Mouse (Mus musculus) gastrocnemius, adult 2 months (tissue): ENCODE results near the gene Eif3a. TPM values are rescaled to one million over a fixed set of nuclear protein-coding genes. Genes with fewer than 3 reads are reported as not detected.

Experiments used
- DNase-seq: peaks from one replicate; pipeline ENCODE4 v3.0.0; 2022
- H3K27ac ChIP-seq: fragments of 200-600 bp; 2 replicates; pipeline ENCODE4 v1.8.1; 2022; ENCODE audit warnings: mild to moderate bottlenecking
- H3K4me3 ChIP-seq: fragments of 200-600 bp; 2 replicates; pipeline ENCODE4 v1.8.1; 2022; ENCODE audit warnings: mild to moderate bottlenecking, moderate library complexity
- CTCF ChIP-seq: fragments of 200-600 bp; IDR thresholded peaks from 2 replicates; pipeline ENCODE4 v1.8.1; 2022; ENCODE audit warnings: antibody characterized with exemption, mild to moderate bottlenecking, moderate library complexity
- intact Hi-C: fragments of 180-260 bp; cut with DNase I; formaldehyde crosslinking; loops from one replicate; pipeline ENCODE4 v1.15.1; 2025
- microRNA-seq: library from miRNA; unstranded; fragments of <30 nt; microRNA quantifications from one replicate; pipeline ENCODE4 v1.2.0, GENCODE M21; 2021
- total RNA-seq, 2 experiments: library from RNA; stranded (reverse); gene quantifications; 2 replicates each; pipeline ENCODE4 v1.2.3; 2021

Eif3a gene
- total RNA-seq, 2 experiments from 2014 or later, result 91.5 to 101 TPM

DNA sequence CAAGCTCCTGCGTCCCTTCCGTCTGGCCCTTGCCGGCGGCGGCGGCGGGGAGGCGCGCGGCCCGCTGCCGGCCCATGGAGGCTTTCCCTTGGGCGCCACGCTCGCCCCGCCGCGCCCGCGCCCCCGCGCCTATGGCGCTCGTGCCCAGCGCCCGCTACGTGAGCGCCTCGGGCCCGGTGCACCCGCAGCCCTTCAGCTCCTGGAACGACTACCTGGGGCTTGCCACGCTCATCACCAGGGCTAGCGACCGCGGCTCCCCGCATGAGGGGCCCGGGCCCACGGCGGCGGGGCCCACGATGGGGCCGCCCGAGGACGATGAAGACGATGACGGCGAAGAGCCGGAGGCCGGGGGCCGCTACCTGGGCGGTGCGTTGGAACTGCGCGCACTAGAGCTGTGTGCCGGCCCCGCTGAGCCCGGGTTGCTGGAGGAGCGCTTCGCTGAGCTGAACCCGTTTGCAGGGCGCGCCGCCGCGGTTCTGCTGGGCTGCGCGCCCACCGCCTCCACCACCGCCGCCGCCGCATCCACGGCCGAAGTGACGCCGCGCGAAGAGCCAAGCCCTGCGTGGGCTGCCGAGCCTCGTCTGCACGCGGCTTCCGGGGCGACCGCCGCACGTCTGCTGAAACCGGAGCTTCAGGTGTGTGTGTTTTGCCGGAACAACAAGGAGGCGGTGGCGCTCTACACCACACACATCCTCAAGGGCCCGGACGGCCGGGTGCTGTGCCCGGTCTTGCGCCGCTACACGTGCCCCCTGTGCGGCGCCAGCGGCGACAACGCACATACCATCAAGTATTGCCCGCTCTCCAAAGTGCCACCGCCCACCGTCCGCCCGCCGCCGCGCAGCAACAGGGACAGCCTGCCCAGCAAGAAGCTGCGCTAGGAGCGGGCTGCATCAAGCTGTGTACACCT is 34.0 kb downstream of the Eif3a start:
- intact Hi-C loops, result no loop called here
- Histone ChIP-seq H3K4me3 (peak overlapping the region; percentile 88), H3K27ac (no peak overlapping the region)
- DNase-seq, result peak; percentile 42
- no peak for TF ChIP-seq CTCF

DNA sequence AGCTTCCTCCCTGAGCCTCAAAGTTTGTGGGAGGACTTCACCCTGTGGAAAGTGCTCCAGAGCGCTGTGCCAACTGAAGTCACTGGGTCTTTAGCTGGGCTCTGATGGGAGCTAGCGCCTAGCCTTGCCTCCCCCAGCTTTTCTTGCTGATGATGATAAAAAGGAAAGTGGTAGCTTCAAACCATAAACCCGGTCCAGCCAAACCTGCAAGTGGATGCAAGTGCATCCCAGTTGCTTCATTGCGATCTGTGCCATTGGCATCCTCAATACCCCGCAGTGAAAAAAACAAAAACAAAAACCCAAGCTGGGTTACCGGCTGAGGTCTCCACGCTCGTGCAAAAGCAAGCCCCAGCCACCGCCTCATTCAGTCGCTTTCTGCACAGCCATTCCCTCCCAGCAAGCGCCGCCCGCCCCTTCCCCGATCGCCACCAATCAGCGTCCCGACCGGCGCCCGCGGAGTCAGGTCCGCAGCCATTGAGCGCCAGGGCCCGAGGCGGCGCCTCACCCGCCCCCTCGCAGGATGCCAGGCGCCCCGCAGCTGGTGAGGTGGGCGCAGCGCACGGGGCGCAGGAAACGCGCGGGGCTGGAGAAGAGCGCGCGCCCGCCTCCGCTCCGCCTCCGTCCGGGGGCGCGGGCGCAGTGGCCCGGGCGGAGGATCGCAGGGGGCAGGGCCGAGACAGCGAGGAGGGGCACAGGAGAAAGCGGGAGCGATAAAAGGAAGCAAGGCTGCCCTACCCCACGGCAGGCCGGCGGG is 34.8 kb downstream of the Eif3a start, which contains the start of gene Nanos1:
Nanos1 (plus strand) TSS at position 550 of the 754 bp plus-strand sequence.
- DNase-seq, result peak; percentile 92
- H3K4me3 ChIP-seq, result peak within 1 kb of the TSS; percentile 88
- intact Hi-C loops, result no loop called here
- no peak for TF ChIP-seq CTCF
- H3K27ac ChIP-seq, result no peak within 1 kb of the TSS

DNA sequence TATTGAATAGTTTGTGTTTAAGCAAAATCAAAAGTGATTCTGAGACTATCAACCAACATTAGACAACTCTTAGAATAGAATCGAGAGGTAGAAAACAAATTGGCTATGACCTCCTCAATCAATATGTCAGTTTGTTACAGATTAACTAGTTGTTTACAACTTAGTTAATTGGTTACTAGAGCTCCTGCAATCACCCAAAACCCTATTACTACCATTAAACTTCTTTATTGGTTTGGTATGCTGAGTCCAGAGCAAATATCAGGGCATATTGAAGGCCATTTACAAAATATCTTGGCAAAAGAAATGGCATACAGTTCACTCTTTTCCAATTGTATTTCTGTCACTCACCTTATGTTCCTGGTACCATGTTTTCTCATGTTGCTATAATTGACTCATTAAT is 42.7 kb downstream of the Eif3a start:
- no peak overlapping the region for H3K4me3 ChIP-seq
- intact Hi-C loops, result no loop called here
- TF ChIP-seq CTCF, result no peak
- no peak for DNase-seq
- no peak overlapping the region for H3K27ac ChIP-seq

DNA sequence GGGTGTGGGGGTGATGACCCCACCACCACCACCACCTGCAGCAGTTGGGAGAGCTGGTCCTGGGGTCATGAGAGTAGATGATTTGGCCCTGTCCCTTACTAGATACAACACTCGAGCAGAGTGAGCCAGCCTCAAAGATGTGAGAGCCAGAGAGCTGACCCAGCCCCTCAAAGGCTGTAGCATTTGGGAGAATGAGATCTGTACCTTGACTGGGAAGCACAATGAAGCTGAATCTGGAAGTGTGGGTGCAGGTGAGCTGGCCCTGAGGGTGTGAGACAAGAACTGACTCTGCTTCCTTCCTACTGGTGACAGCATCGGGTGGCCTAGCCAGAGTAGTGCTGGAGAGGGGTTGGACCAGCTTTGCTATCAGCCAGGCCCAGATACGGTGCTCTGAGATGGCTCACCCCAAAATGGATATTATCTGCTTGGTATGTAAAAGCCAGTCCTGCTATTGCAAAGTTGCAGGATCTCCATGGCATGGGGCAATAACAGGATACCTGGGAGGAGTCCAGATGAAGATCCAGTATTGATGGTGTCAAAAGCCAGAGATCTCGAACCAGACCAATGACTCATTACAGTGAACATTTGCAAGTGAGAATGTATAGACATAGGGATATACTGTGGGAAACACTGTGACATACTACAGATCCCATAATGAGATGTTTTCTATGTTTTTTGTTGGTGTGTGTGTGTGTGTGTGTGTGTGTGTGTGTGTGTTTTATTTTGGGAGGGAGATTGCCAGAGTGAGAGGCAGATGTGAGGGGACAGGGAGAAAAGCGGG is 46.5 kb downstream of the Eif3a start:
- no peak overlapping the region for H3K27ac ChIP-seq
- intact Hi-C loops, result no loop called here
- no peak overlapping the region for H3K4me3 ChIP-seq
- no peak for TF ChIP-seq CTCF
- DNase-seq, result no peak

DNA sequence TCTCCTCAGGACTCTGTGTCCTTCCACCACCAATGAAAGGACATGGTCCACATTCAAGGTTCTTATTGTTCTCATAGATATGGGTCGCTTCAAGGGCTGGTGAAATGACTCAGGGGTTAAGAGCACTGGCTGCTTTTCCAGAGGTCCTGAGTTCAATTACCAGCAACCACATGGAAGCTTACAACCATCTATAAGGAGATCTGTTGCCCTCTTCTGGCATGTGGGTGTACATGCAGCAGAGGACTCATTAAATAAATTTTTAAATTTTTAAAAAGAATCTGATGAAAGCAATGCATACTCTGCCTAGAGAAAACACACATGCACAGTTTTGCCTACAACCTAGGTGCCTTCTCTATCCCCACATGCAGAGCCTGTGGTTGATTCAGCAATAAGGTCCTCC is 49.9 kb downstream of the Eif3a start:
- DNase-seq, result no peak
- Histone ChIP-seq H3K4me3 (no peak overlapping the region), H3K27ac (no peak overlapping the region)
- TF ChIP-seq CTCF, result no peak
- intact Hi-C loops, result no loop called here

DNA sequence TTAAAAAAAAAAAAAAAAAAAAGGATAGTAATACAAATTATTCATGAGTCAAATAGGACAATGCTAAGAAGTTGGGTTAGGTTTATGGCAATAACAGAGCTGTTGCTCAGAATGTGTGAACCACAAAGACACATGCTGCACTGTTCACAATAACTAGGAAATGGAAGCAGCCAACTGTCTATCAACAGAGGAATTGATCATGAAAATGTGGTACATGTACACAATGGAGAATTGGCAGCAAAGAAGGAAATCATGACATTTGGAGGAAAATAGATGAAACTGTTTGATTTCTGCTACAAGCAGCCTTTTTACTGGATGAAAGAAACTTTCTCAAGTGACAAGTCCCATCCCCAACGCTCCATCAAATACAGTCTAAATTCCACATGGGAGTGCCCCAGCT is 58.5 kb downstream of the Eif3a start:
- Histone ChIP-seq H3K27ac (no peak overlapping the region), H3K4me3 (no peak overlapping the region)
- no peak for TF ChIP-seq CTCF
- intact Hi-C loops, result no loop called here
- DNase-seq, result no peak

DNA sequence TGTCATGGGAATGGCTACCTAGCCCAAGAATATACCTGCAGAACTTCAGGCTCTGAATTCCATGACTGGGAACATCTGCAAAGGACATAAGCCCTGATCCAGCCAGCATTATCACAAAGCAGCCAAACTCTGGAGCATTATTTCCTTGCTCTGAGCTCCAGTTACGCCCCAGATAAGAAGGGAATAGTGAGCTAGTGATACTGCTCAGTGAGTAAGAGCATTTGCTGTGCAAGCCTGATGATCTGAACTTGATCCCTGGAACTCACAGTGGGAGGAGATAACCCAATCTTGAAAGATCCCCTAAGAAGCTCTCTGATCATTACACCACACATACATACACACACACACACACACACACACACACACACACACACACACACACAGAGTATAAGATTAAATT is 59.2 kb downstream of the Eif3a start:
- H3K4me3 ChIP-seq, result no peak overlapping the region
- TF ChIP-seq CTCF, result no peak
- no peak overlapping the region for H3K27ac ChIP-seq
- DNase-seq, result no peak
- intact Hi-C loops, result no loop called here

DNA sequence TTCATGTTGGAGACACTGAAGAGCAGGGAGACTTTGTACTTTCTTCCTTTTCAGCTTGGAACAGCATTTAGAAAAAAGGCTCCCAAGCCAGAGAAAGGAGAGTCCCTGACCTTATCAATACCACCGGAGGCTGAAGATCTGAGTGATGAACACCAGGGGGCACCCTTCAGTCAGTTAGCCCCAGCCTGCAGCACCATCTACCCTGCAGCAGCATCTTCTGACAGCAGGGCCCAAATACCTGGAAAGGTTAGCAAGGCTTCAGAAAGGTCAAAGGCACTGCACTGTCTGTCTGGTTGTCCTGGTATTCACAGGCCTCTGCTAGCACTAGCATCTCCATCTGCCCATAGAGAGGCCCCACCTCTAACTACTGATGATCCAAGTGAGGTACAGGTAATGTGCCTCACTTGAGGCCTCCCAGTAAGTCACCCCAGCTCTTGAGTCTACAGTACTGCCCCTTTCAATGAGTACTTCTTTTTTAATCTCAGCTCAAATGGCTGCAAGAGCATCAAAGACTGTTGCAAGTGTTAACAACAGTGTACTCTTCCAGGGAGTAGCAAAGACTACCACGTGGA is 60.1 kb downstream of the Eif3a start:
- DNase-seq, result peak; percentile 18
- H3K4me3 ChIP-seq, result no peak overlapping the region
- no peak overlapping the region for H3K27ac ChIP-seq
- intact Hi-C loops, result no loop called here
- TF ChIP-seq CTCF, result peak; percentile 68

DNA sequence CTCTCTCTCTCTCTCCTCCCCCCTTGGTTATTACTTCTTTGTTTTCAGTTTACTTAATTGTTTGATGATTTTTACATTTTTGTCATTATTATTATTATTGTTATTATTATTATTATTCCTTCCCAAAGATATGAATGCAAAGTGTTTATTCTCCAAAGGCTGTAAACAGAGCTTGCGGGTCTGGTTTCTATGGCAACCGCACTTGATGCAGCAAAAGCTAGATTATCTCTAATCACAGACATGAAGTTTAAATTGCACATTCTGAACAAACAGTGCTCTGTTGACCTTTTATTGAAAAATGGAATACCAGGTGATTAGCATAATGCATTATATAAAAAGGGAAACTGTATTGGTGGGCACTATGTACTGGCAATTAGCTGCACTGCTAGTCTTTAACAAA is 74.1 kb downstream of the Eif3a start:
- intact Hi-C loops, result no loop called here
- DNase-seq, result no peak
- Histone ChIP-seq H3K27ac (no peak overlapping the region), H3K4me3 (no peak overlapping the region)
- TF ChIP-seq CTCF, result no peak

DNA sequence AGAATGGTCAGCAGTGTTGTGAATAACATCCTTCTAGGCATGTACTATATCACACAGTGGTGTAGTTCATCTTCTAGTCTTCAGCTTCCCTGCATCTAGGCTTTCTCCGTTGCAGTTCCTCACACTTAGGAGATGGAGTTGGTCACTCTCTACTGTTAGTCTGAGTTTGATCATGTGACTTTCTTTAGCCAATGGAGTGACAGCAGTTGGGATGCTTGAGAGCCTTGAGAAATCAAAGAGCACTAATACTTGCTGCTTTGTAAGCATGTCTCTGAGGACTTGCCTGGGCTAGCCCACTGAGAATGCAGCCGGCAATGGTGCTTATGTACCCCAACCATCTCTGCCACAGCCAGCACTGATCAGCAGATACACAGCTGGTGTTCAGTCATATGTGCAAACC is 77.9 kb downstream of the Eif3a start:
- Histone ChIP-seq H3K27ac (no peak overlapping the region), H3K4me3 (no peak overlapping the region)
- intact Hi-C loops, result no loop called here
- no peak for DNase-seq
- TF ChIP-seq CTCF, result no peak

Small RNA genes lying within 50 kb of the gene (microRNA-seq; reads per million reads assigned to microRNA genes)
- not detected for gene mmu-mir-3084-1

Other genes starting within 250 kb of the Eif3a start
- 10 to 100 TPM; 34.7 to 36.1 TPM for gene Cacul1, start 209.6 kb downstream of the Eif3a start, total RNA-seq
- gene Nanos1, start 34.7 kb downstream of the Eif3a start, total RNA-seq, result under 1 TPM in 1 of 2 experiments, not detected in 1; 0.08 TPM
- 10 to 100 TPM; 11.2 to 12.2 TPM for gene Fam45a, start 20.9 kb upstream of the Eif3a start, total RNA-seq
- gene Sfxn4, start 70.8 kb upstream of the Eif3a start, total RNA-seq, result 1 to 10 TPM; 1.6 to 4.2 TPM
- gene Prdx3, start 83.9 kb upstream of the Eif3a start, total RNA-seq, result 100 to 1,000 TPM; 207 to 240 TPM
- gene Grk5, start 99.1 kb upstream of the Eif3a start, total RNA-seq, result 1 to 10 TPM; 3.9 to 5.4 TPM